Mouse (Mus musculus) kidney, adult 2 months (tissue): Measurements from ENCODE around the gene Card10. TPM values are rescaled to one million over a fixed set of nuclear protein-coding genes. Genes with fewer than 3 reads are reported as not detected.

Source experiments
- DNase-seq: peaks from one replicate; pipeline ENCODE4 v3.0.0; 2021
- H3K27ac ChIP-seq: fragments of 200-500 bp; 2 replicates; pipeline ENCODE4 v1.5.1; 2012; ENCODE audit warnings: low read depth, low read length, control low read depth, inconsistent platforms; ENCODE audit not compliant: insufficient read depth
- H3K27me3 ChIP-seq: fragments of 200-500 bp; replicated peaks from 2 replicates; pipeline ENCODE4 v1.6.1; 2012; ENCODE audit warnings: mild to moderate bottlenecking, moderate library complexity, low read length, inconsistent platforms; ENCODE audit not compliant: control insufficient read depth, insufficient read depth
- H3K36me3 ChIP-seq: fragments of 200-500 bp; 2 replicates; pipeline ENCODE4 v1.6.1; 2012; ENCODE audit warnings: mild to moderate bottlenecking, moderate library complexity, low read length, inconsistent platforms; ENCODE audit not compliant: control insufficient read depth, insufficient read depth
- H3K4me1 ChIP-seq: fragments of 200-500 bp; 2 replicates; pipeline ENCODE4 v1.6.1; 2011; ENCODE audit warnings: low read length; ENCODE audit not compliant: control insufficient read depth, insufficient read depth
- H3K4me3 ChIP-seq: fragments of 200-500 bp; 2 replicates; pipeline ENCODE4 v1.5.1; 2011; ENCODE audit warnings: mild to moderate bottlenecking, low read depth, low read length, control low read depth; ENCODE audit not compliant: insufficient read depth
- CTCF ChIP-seq: fragments of 200-500 bp; conservative IDR thresholded peaks from 2 replicates; pipeline ENCODE4 v1.5.1; 2011; ENCODE audit warnings: low read depth, mild to moderate bottlenecking, control low read depth, low read length, moderate library complexity, mixed read lengths; ENCODE audit not compliant: insufficient read depth, insufficient read length
- POLR2A ChIP-seq: fragments of 200-500 bp; IDR thresholded peaks from one replicate; pipeline ENCODE4 v1.6.1; 2011; ENCODE audit warnings: low read depth, low read length, control low read depth
- WGBS: fragments of 180-500 bp; shearing (Covaris S2); methylation state at CpG from one replicate; pipeline ENCODE4 v1.1.7; 2018; 5-methylcytosine and 5-hydroxymethylcytosine counted together
- polyA plus RNA-seq: library from polyadenylated mRNA; depleted of rRNA; stranded (reverse); fragments of >200 nt; gene quantifications from 2 replicates; pipeline ENCODE4 v1.2.3, GENCODE M21; 2012

Card10 gene
- polyA plus RNA-seq, 1 experiment, result 80.4 TPM

GRCm38 (mm10) chr15:78801571-78801970 lies 1.3 kb downstream of the Card10 start:
- WGBS, result 40% methylated on average over 9 of the region's 9 CpGs
- no peak for DNase-seq
- peak overlapping the region; percentile 93 for H3K27ac ChIP-seq
- no peaks in the 10 kb centered on the region for H3K27me3 ChIP-seq
- peak overlapping the region; percentile 80 for H3K4me3 ChIP-seq
- peaks cover 49% of the 10 kb centered on the region for H3K4me1 ChIP-seq
- no peak for TF ChIP-seq CTCF
- TF ChIP-seq POLR2A, result no peak
- H3K36me3 ChIP-seq, result no peaks in the 10 kb centered on the region

- peaks cover 38% of the 10 kb centered on the region for H3K4me1 ChIP-seq
- H3K36me3 ChIP-seq, result no peaks in the 10 kb centered on the region; the same call in 1 of the 2 replicates
- WGBS, result 38% methylated on average over 21 of the region's 21 CpGs
- H3K27me3 ChIP-seq, result no peaks in the 10 kb centered on the region
- TF ChIP-seq POLR2A (no peak), CTCF (no peak)
- no peak overlapping the region for H3K27ac ChIP-seq
- no peak overlapping the region for H3K4me3 ChIP-seq
- DNase-seq, result no peak
Observed at GRCm38 (mm10) chr15:78799029-78799428, 3.8 kb downstream of the Card10 start.

- no peak overlapping the region for H3K27ac ChIP-seq
- no peaks in the 10 kb centered on the region for H3K27me3 ChIP-seq
- H3K4me1 ChIP-seq, result peaks cover 34% of the 10 kb centered on the region
- H3K4me3 ChIP-seq, result no peak overlapping the region
- no peaks in the 10 kb centered on the region; the same call in 1 of the 2 replicates for H3K36me3 ChIP-seq
- no peak for DNase-seq
- TF ChIP-seq POLR2A, result no peak
- no peak for TF ChIP-seq CTCF
- 73% methylated on average over 8 of the region's 8 CpGs for WGBS
Observed at GRCm38 (mm10) chr15:78797060-78797329, 5.8 kb downstream of the Card10 start.

GRCm38 (mm10) chr15:78796196-78797059 lies 6.4 kb downstream of the Card10 start:
- Histone ChIP-seq H3K27ac (peak overlapping the region; percentile 48), H3K36me3 (no peaks in the 10 kb centered on the region; the same call in 1 of the 2 replicates), H3K27me3 (no peaks in the 10 kb centered on the region), H3K4me1 (peaks cover 34% of the 10 kb centered on the region), H3K4me3 (no peak overlapping the region)
- 26% methylated on average over 25 of the region's 25 CpGs for WGBS
- peak; percentile 87 for DNase-seq
- TF ChIP-seq CTCF, result no peak
- TF ChIP-seq POLR2A, result no peak

GRCm38 (mm10) chr15:78790990-78791389 lies 11.9 kb downstream of the Card10 start:
- Histone ChIP-seq H3K36me3 (no peaks in the 10 kb centered on the region; the same call in 1 of the 2 replicates), H3K4me3 (no peak overlapping the region), H3K4me1 (peaks cover 38% of the 10 kb centered on the region), H3K27ac (peak overlapping the region; percentile 45), H3K27me3 (no peaks in the 10 kb centered on the region)
- DNase-seq, result no peak
- WGBS, result 77% methylated on average over 12 of the region's 12 CpGs
- TF ChIP-seq POLR2A (no peak), CTCF (no peak)

GRCm38 (mm10) chr15:78790451-78790850 lies 12.4 kb downstream of the Card10 start:
- DNase-seq, result peak; percentile 97
- no peak for TF ChIP-seq POLR2A
- Histone ChIP-seq H3K36me3 (no peaks in the 10 kb centered on the region; the same call in 1 of the 2 replicates), H3K4me1 (peaks cover 38% of the 10 kb centered on the region), H3K27ac (peak overlapping the region; percentile 70), H3K4me3 (no peak overlapping the region), H3K27me3 (no peaks in the 10 kb centered on the region)
- WGBS, result 32% methylated on average over 4 of the region's 4 CpGs

- Histone ChIP-seq H3K36me3 (no peaks in the 10 kb centered on the region; the same call in 1 of the 2 replicates), H3K4me1 (peaks cover 35% of the 10 kb centered on the region), H3K27ac (peak overlapping the region; percentile 70), H3K27me3 (no peaks in the 10 kb centered on the region), H3K4me3 (no peak overlapping the region)
- no peak for TF ChIP-seq POLR2A
- no peak for TF ChIP-seq CTCF
- DNase-seq, result peak; percentile 66
- WGBS, result 82% methylated on average over 13 of the region's 13 CpGs
Observed at GRCm38 (mm10) chr15:78789721-78790323, 13.0 kb downstream of the Card10 start.
